In genomic region chr4:55514733-55515176, GRCm38 (mm10) we compare ENCODE assay signal across 8 mouse cellular contexts. TPM values are rescaled to one million over a fixed set of nuclear protein-coding genes. Genes with fewer than 3 reads are reported as not detected.
DNase-seq lines count a peak whose midpoint lies in the region; ATAC-seq lines count a peak whose summit lies in the region.

No protein-coding gene starts in this region.

- peak overlapping the region; percentile 73 for H3K9ac ChIP-seq in intestine, embryonic 15.5 days

- peaks cover 3% of the 10 kb centered on the region; the same call in 1 of the 2 replicates for H3K4me1 ChIP-seq in intestine, embryonic 15.5 days (replicated peaks)

- no peaks in the 10 kb centered on the region for H3K36me3 ChIP-seq in intestine, embryonic 15.5 days

- peak overlapping the region; percentile 75 for H3K4me2 ChIP-seq in intestine, embryonic 15.5 days (replicated peaks)

- peak overlapping the region; percentile 60 for H3K4me3 ChIP-seq in intestine, embryonic 15.5 days (replicated peaks)

- peak overlapping the region; percentile 55; the same call in 1 of the 2 replicates for H3K27ac ChIP-seq in intestine, embryonic 15.5 days

- no peaks in the 10 kb centered on the region for H3K9me3 ChIP-seq in intestine, embryonic 15.5 days

- H3K27me3 ChIP-seq in intestine, embryonic 15.5 days (replicated peaks), result no peaks in the 10 kb centered on the region

- WGBS in intestine, embryonic 15.5 days, result under 1% methylated on average over 39 of the region's 39 CpGs

- ATAC-seq in intestine, embryonic 15.5 days, result peak; percentile 98
- ATAC-seq in megakaryocyte-erythroid progenitor cell, adult 5-6 weeks (replicated peaks; ENCODE audit: low FRiP score, low TSS enrichment, poor library complexity, severe bottlenecking), result peak; percentile 94

- peak; percentile 89 for DNase-seq in adrenal gland, adult 2 months
- DNase-seq in embryo, embryonic 11 days, result peak; percentile 94
- peak; percentile 66 to 84 for DNase-seq in gastrocnemius, postnatal 4 days (ENCODE audit: low spot score in 2 of 2)
- peak; percentile 78 to 83 for DNase-seq in left cerebral cortex, postnatal 36 days (ENCODE audit: low spot score in 2 of 2)
- peak; percentile 79 to 83 for DNase-seq in right cerebral cortex, postnatal 10 days (ENCODE audit: low spot score in 2 of 2)
- peak; percentile 80 for DNase-seq in urinary bladder, postnatal 14 days (ENCODE audit: low spot score)

- intact Hi-C loops in left cerebral cortex, postnatal 36 days (cut with DNase I), result loop anchor here (5.0 kb wide), 2 partner anchors 708 to 848 kb away; no protein-coding TSS in a partner anchor

RNA-seq across cellular contexts. Expression of gene Klf4, which starts 17.5 kb away (rescaled TPM):
- total RNA-seq in adrenal gland, adult 2 months (2021), result 10 to 100 TPM; 15.4 to 19.3 TPM
- polyA plus RNA-seq in adrenal gland, adult 2 months (2012; rRNA removed), result 20.0 and 28.0 TPM in 2 replicates
- 10 to 100 TPM; 33.8 to 49.3 TPM for total RNA-seq in gastrocnemius, postnatal 4 days (2021)
- polyA plus RNA-seq in intestine, embryonic 15.5 days (2015; fragmentation: Nextera tagmentation; extraction: Ambion mirVana), result 9.6 and 12.1 TPM in 2 replicates
- 1 to 10 TPM; 5.4 to 7.6 TPM for total RNA-seq in left cerebral cortex, postnatal 36 days (2021)
- total RNA-seq in megakaryocyte-erythroid progenitor cell, adult 5-6 weeks (2014; fragmentation: Nextera tagmentation), result 0.26 TPM in 1 of 2 replicates, not detected in the other
- total RNA-seq in megakaryocyte-erythroid progenitor cell, adult 5-6 weeks (2017), result 1.4 and 4.5 TPM in 2 replicates

Comparison
In these comparisons a context has a peak if more than half of its experiments do, and no peak if none do; other contexts are left out.
1. Peak in every context shown above with its lines: DNase-seq, ATAC-seq, H3K4me3 ChIP-seq and H3K27ac ChIP-seq.